Mouse (Mus musculus): ENCODE results near the gene Tyw3. TPM values are rescaled to one million over a fixed set of nuclear protein-coding genes. Genes with fewer than 3 reads are reported as not detected.

Tyw3 gene
- polyA plus RNA-seq, 1 experiment from 2014 or later: 15.3 TPM

DNA sequence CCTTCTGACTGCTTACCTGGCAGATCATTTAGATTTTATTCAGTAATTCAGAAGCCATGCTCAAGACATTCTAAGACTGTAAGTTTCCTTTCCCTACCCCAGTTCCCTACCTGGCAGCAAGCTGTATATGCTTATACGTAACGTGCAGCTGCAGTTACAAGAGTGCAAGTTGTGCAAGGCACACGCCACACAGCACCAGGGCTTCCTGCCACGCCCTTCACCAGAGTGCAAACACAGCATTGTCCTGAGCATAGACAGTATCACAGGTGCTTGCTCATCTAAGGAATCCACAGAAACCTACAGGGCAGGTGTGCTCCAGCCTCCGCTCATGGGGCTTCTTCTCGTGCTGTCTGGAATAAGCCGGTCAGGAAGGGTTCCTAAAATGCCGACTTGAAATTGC is 19.0 kb downstream of the Tyw3 start:
- Histone ChIP-seq H3K27me3 (ENCODE audit: control insufficient read depth, insufficient read depth, low read length) (no peaks in the 10 kb centered on the region), H3K27ac (ENCODE audit: low read length) (no peak overlapping the region), H3K4me2 (replicated peaks; ENCODE audit: low read depth, low read length) (no peak overlapping the region), H3K4me1 (ENCODE audit: control insufficient read depth, insufficient read depth, low read length) (no peaks in the 10 kb centered on the region), H3K36me3 (ENCODE audit: control insufficient read depth, insufficient read depth, low read length) (peaks cover 4% of the 10 kb centered on the region), H3K4me3 (ENCODE audit: low read depth, low read length) (no peak overlapping the region), H3K9me3 (ENCODE audit: control insufficient read depth, low read depth, low read length) (no peaks in the 10 kb centered on the region), H3K9ac (replicated peaks; ENCODE audit: low read depth, low read length) (no peak overlapping the region)
- ATAC-seq (ENCODE audit: insufficient number of reproducible peaks, insufficient read depth, low FRiP score, low read depth): no peak
- WGBS: 91% methylated on average over 7 of the region's 8 CpGs

DNA sequence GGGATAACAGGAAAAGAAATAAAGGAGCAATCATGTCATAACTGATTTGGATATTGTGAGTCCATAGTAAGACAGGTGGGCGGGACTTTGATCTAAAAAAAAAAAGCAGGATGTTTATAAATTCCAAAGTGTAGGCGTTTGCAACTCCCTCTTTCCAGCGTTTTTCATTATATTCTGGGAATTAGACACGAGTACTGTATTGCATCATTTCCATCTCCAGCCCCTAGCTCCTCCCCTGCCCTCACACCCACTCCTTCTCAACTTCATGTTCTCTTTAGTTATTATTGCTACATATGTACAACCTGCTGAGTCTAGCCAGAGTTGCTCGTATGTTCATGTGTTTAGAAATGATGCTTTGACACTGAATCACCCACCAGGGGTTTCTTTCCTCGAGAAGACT is 23.2 kb downstream of the Tyw3 start:
- Histone ChIP-seq H3K36me3 (ENCODE audit: control insufficient read depth, insufficient read depth, low read length) (no peaks in the 10 kb centered on the region), H3K4me3 (ENCODE audit: low read depth, low read length) (no peak overlapping the region), H3K27me3 (ENCODE audit: control insufficient read depth, insufficient read depth, low read length) (peaks cover 6% of the 10 kb centered on the region; the same call in 1 of the 2 replicates), H3K9me3 (ENCODE audit: control insufficient read depth, low read depth, low read length) (no peaks in the 10 kb centered on the region), H3K4me1 (ENCODE audit: control insufficient read depth, insufficient read depth, low read length) (no peaks in the 10 kb centered on the region), H3K9ac (replicated peaks; ENCODE audit: low read depth, low read length) (no peak overlapping the region), H3K27ac (ENCODE audit: low read length) (no peak overlapping the region), H3K4me2 (replicated peaks; ENCODE audit: low read depth, low read length) (no peak overlapping the region)
- ATAC-seq (ENCODE audit: insufficient number of reproducible peaks, insufficient read depth, low FRiP score, low read depth): no peak
- WGBS: 47% methylated on average over 6 of the region's 6 CpGs

DNA sequence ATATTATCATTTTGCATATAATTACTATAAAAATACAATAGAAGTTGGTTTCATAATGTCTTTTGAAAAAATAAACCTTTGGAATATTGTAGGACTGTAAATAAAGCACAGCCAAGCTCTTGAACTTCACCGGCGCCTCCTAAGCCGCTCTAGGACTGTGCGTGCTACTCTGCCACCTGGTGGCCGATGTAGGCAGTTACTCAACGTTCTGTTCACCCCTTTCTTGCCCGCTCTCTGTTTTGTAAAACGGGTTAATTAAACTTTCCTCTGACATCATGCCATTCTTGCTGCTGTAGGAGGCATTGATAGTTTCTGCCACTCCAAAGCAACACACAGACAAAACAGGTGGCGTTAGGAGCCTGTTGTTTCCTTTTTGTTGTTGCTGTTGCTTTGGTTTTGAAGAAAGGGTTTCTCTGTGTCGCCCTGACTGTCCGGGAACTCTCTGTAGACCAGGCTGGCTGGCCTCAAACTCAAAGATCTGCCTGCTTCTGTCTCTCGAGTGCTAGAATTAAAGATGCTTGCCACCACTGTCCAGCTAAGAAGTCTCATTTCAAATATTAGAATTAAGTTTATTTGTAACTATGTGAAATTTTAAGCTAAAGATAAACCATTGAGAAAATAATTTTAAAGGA is 24.4 kb downstream of the Tyw3 start:
- WGBS: 13% methylated on average over 12 of the region's 12 CpGs
- no peak overlapping the region for H3K27ac ChIP-seq (ENCODE audit: low read length)
- H3K9ac ChIP-seq (replicated peaks; ENCODE audit: low read depth, low read length): no peak overlapping the region
- H3K4me1 ChIP-seq (ENCODE audit: control insufficient read depth, insufficient read depth, low read length): no peaks in the 10 kb centered on the region
- H3K4me3 ChIP-seq (ENCODE audit: low read depth, low read length): no peak overlapping the region
- H3K4me2 ChIP-seq (replicated peaks; ENCODE audit: low read depth, low read length): no peak overlapping the region
- no peaks in the 10 kb centered on the region for H3K9me3 ChIP-seq (ENCODE audit: control insufficient read depth, low read depth, low read length)
- H3K27me3 ChIP-seq (ENCODE audit: control insufficient read depth, insufficient read depth, low read length): peaks cover 6% of the 10 kb centered on the region; the same call in 1 of the 2 replicates
- H3K36me3 ChIP-seq (ENCODE audit: control insufficient read depth, insufficient read depth, low read length): no peaks in the 10 kb centered on the region
- ATAC-seq (ENCODE audit: insufficient number of reproducible peaks, insufficient read depth, low FRiP score, low read depth): peak; percentile 80; the same call in 1 of the 2 replicates

DNA sequence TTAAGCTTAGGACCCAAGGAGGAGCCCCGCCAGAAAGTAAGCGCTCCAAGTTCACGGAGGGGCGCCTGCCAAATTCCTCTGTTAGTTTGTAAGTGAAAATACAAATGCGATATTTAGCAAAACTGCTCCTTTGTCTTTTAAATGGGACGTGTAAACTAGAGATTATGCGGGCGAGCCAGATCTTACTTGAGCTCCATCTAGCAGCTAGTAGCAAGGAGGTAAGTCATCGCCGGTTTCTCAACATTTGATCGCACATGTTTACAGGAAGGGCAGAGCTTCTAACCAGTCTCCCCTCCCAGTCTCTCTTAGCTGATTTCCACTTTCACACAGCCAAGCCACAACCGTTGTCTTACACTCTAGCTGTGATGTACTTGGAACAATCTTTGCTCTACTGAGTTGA is 26.1 kb downstream of the Tyw3 start:
- 6% methylated on average over 12 of the region's 12 CpGs for WGBS
- no peak overlapping the region for H3K9ac ChIP-seq (replicated peaks; ENCODE audit: low read depth, low read length)
- H3K9me3 ChIP-seq (ENCODE audit: control insufficient read depth, low read depth, low read length): no peaks in the 10 kb centered on the region
- peak overlapping the region; percentile 31 for H3K4me2 ChIP-seq (replicated peaks; ENCODE audit: low read depth, low read length)
- H3K27ac ChIP-seq (ENCODE audit: low read length): no peak overlapping the region
- H3K36me3 ChIP-seq (ENCODE audit: control insufficient read depth, insufficient read depth, low read length): no peaks in the 10 kb centered on the region
- no peak for ATAC-seq (ENCODE audit: insufficient number of reproducible peaks, insufficient read depth, low FRiP score, low read depth)
- peaks cover 6% of the 10 kb centered on the region; the same call in 1 of the 2 replicates for H3K27me3 ChIP-seq (ENCODE audit: control insufficient read depth, insufficient read depth, low read length)
- no peaks in the 10 kb centered on the region for H3K4me1 ChIP-seq (ENCODE audit: control insufficient read depth, insufficient read depth, low read length)
- no peak overlapping the region for H3K4me3 ChIP-seq (ENCODE audit: low read depth, low read length)

DNA sequence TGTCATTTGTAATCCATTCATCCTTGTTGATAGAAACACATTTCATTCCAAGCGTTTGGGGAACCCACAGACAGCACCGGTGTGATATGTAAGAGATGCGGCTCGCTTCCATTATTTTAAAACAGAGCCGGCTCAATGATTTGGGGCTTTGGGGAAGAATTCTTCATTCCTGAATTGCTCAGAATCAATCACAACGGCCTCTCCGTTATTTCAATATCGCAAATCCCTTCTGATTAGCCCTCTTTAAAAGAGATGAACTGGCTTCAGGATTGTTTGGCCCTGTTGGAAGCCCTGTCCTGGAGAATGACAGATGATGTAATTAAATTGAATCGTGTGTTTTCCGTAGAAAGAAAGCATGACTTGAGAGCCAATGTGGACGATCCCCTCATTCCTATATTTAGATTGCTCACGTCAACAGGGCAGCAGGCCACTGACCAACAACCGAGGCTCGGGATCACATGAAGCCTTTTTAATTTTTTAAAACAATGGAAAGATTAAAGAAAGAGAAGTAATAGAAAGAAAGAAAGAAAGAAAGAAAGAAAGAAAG is 26.8 kb downstream of the Tyw3 start:
- Histone ChIP-seq H3K4me1 (ENCODE audit: control insufficient read depth, insufficient read depth, low read length) (no peaks in the 10 kb centered on the region), H3K36me3 (ENCODE audit: control insufficient read depth, insufficient read depth, low read length) (no peaks in the 10 kb centered on the region), H3K9me3 (ENCODE audit: control insufficient read depth, low read depth, low read length) (no peaks in the 10 kb centered on the region), H3K4me2 (replicated peaks; ENCODE audit: low read depth, low read length) (no peak overlapping the region), H3K27ac (ENCODE audit: low read length) (no peak overlapping the region), H3K9ac (replicated peaks; ENCODE audit: low read depth, low read length) (no peak overlapping the region), H3K27me3 (ENCODE audit: control insufficient read depth, insufficient read depth, low read length) (peaks cover 6% of the 10 kb centered on the region; the same call in 1 of the 2 replicates), H3K4me3 (ENCODE audit: low read depth, low read length) (no peak overlapping the region)
- 30% methylated on average over 14 of the region's 14 CpGs for whole genome bisulfite sequencing
- ATAC-seq (ENCODE audit: insufficient number of reproducible peaks, insufficient read depth, low FRiP score, low read depth): no peak

DNA sequence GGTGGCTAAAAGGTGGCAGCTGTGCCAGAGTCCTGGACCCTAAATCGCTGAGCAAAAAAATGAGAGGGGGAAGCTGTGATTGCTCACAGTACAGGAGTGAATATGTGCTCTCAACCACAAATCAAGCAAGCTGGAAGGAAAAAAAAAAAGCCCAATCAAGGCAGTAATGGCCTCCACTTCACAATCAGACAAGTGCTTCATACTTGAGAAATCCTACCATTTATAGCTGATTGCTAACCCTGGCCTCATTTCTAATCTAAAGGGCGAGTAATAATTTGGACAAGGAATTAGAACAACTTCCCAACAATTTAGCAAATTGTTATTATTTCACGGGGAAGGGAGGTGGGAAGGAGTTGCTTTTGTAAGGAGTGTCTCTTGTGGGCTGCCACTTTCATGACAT is 31.5 kb downstream of the Tyw3 start:
- Histone ChIP-seq H3K9me3 (ENCODE audit: control insufficient read depth, low read depth, low read length) (no peaks in the 10 kb centered on the region), H3K27ac (ENCODE audit: low read length) (no peak overlapping the region), H3K4me2 (replicated peaks; ENCODE audit: low read depth, low read length) (no peak overlapping the region), H3K27me3 (ENCODE audit: control insufficient read depth, insufficient read depth, low read length) (0 out of 2 replicates have a peak, but pooled peaks cover 4% of the 10 kb centered on the region), H3K4me3 (ENCODE audit: low read depth, low read length) (no peak overlapping the region), H3K4me1 (ENCODE audit: control insufficient read depth, insufficient read depth, low read length) (no peaks in the 10 kb centered on the region), H3K36me3 (ENCODE audit: control insufficient read depth, insufficient read depth, low read length) (no peaks in the 10 kb centered on the region), H3K9ac (replicated peaks; ENCODE audit: low read depth, low read length) (no peak overlapping the region)
- 62% methylated on average over 3 of the region's 3 CpGs for WGBS
- no peak for ATAC-seq (ENCODE audit: insufficient number of reproducible peaks, insufficient read depth, low FRiP score, low read depth)

DNA sequence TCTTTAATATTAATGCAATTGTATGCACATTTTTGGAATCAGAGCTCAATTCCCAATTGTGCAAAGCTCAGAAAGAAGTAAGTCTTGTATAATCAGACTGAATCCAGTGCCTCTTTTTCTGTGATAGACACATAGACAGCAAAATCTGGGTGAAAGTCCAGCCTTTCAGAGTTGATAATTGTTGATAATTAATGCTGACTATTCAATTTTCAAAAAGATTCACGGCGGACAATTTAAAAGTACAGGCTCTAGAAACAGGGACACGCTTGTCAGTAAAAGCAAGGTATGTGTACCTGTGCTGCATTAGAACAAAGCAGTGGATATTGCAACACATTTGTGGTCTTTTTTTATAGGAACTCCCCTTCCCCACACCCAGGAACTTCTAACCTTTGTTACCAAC is 34.7 kb downstream of the Tyw3 start:
- Histone ChIP-seq H3K27me3 (ENCODE audit: control insufficient read depth, insufficient read depth, low read length) (no peaks in the 10 kb centered on the region), H3K9me3 (ENCODE audit: control insufficient read depth, low read depth, low read length) (no peaks in the 10 kb centered on the region), H3K27ac (ENCODE audit: low read length) (no peak overlapping the region), H3K9ac (replicated peaks; ENCODE audit: low read depth, low read length) (no peak overlapping the region), H3K36me3 (ENCODE audit: control insufficient read depth, insufficient read depth, low read length) (no peaks in the 10 kb centered on the region), H3K4me3 (ENCODE audit: low read depth, low read length) (no peak overlapping the region), H3K4me2 (replicated peaks; ENCODE audit: low read depth, low read length) (no peak overlapping the region), H3K4me1 (ENCODE audit: control insufficient read depth, insufficient read depth, low read length) (no peaks in the 10 kb centered on the region)
- ATAC-seq (ENCODE audit: insufficient number of reproducible peaks, insufficient read depth, low FRiP score, low read depth): no peak
- WGBS: 93% methylated on average over 3 of the region's 3 CpGs

DNA sequence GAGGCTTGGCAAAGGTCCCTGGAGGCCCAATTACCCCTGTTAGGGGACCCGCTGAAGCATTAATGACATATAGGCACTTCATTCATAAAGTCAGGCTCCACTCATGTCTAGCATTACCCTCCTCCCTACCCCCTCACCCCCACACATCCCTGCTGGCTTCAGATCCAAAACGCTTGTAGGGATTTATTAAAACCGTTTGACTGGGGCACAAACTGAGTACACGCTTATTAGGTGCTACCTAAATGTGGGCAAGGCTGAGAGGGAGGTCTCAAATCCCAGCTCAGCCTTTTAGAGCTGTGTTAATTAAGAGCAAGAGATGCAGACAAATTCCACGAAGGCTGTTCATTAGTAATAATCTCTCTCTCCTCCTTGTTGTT is 45.9 kb downstream of the Tyw3 start:
- H3K9ac ChIP-seq (replicated peaks; ENCODE audit: low read depth, low read length): no peak overlapping the region
- no peak overlapping the region for H3K4me3 ChIP-seq (ENCODE audit: low read depth, low read length)
- no peak overlapping the region for H3K4me2 ChIP-seq (replicated peaks; ENCODE audit: low read depth, low read length)
- no peaks in the 10 kb centered on the region for H3K9me3 ChIP-seq (ENCODE audit: control insufficient read depth, low read depth, low read length)
- no peak overlapping the region for H3K27ac ChIP-seq (ENCODE audit: low read length)
- ATAC-seq (ENCODE audit: insufficient number of reproducible peaks, insufficient read depth, low FRiP score, low read depth): no peak
- H3K36me3 ChIP-seq (ENCODE audit: control insufficient read depth, insufficient read depth, low read length): no peaks in the 10 kb centered on the region
- peaks cover 10% of the 10 kb centered on the region; the same call in 1 of the 2 replicates for H3K4me1 ChIP-seq (ENCODE audit: control insufficient read depth, insufficient read depth, low read length)
- H3K27me3 ChIP-seq (ENCODE audit: control insufficient read depth, insufficient read depth, low read length): peaks cover 8% of the 10 kb centered on the region; the same call in 1 of the 2 replicates
- 55% methylated on average over 5 of the region's 5 CpGs for WGBS

Measured in stomach, embryonic 14.5 days (tissue).